Mouse (Mus musculus) brain, embryonic 18.5 days (tissue): ENCODE results near the gene Jazf1.

ENCODE experiments used
- DNase-seq: peaks from one replicate; pipeline ENCODE4 v3.0.0-alpha.2; 2012; ENCODE audit warnings: low read depth, low spot score

Jazf1 gene

DNA sequence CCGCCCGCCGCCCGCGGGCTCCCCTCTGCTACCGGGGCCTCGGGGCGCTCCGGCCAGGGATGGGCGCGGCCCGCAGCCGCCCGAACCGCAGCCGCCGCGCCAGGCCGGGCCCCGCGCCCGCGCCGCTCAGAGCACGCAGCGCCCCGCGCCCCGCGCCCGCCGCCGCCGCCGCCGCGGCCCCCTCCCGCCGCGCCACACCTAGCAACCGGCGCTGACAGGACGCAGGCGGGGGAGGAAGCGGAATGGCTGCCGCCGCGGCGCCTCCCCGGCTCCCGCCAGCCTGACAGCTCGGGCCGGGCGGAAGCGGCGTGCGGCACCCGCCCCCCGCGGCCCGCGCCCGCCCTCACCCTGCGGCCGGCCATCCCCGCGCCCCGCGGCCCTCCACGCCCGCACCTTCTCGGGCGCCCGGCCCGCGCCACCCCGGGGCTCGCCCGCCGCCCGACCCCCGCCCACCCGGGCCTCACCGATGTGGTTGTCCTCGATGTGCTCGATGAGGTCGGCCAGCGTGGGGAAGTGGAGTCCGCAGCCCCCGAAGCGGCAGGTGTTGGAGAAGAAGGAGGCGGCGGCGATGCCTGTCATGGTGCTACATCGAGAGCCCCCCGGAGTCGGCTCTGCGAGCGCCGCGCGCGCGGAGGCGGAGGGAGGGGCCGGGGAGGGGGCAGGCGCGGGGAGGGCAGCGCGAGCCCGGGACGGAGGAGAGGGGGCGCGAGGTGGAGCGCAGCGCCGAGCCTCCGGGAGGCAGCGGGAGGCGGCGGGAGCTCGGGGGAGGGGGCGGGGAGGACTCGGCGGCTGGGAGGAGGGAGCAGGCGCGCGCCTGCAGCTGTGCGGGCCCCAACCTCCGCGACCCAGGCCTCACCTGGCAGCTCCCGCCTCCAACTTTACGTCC is at the start of gene Jazf1:
Gene Jazf1 (minus strand): TSS at position 643 of the 886 bp plus-strand sequence.
- peak; percentile 16 for DNase-seq

DNA sequence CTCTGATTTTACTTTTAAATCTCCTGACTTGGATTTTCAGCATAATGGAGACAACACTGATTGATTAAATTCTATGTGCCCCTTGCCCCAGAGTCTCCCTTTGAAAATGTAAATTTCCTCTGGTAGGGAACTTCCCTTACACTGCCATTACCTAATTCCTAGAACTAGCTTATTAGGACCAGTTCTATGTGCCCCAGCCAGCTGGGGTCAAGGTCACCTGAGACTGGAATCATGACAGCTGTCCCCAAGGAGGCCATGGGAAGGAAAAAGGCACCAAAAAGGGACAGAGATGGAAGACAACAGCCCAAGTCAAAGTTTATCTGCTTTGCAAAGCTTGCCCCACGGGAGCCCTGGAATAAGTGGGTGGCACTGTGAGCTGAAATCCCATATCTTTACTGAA is 49.4 kb upstream of the Jazf1 start:
- no peak for DNase-seq

DNA sequence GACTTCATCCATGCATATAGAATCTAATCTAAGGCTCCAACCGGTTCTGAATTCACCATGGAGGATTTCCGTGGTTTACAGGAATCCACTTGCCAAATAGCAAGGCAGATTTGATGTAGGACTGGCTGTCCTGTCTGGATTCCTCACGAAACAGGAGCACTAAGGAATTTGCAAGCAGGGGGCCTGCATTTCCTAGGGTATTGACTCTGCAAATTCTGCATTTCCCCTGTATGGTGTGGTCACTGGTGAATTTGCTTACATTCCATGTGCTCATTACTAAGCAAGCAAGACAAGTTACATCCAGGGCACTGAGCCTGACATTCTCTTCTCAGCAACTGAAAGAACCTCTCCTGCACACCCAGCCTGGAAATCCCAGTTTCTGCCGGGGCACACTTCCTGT is 18.4 kb upstream of the Jazf1 start:
- DNase-seq = no peak

DNA sequence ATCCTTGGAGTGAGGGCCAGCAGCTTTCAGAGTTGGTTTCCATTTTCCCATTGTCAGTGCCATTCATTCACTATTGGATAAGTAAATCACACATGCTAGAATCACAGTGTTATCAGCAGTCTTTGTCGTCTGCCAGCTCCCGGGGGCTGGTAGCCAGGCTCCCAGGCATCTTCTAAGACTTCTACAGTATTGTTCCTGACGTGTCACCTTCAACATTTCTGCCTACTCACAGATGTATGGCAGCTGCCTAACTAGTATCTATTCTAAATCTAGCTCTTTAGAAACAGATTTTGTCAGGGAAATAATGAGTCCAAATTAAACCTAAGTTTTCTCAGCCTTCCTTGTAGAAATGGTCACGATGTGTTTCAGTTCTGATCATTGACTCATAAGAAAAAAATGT is 12.8 kb upstream of the Jazf1 start:
- DNase-seq = no peak

DNA sequence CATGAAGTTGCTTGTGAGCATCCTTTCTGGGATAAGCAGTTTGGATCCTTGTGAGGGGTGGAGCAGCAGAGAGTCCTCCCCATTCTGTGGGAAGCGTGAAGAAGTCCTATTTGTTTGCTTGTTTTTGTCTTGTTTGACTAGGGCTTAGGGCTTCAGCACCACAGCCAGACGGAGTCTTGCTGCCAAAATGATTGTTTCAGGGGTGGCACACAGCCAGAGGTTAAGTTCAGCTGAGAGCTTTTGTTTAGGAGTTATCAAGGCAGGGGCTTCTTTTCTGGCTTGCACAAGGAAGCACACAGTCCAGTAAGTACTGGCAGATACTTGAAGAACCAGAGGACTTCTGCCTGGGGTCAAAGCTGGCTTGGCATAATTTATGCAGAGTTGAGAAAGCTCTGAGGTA is 10.2 kb upstream of the Jazf1 start:
- no peak for DNase-seq

DNA sequence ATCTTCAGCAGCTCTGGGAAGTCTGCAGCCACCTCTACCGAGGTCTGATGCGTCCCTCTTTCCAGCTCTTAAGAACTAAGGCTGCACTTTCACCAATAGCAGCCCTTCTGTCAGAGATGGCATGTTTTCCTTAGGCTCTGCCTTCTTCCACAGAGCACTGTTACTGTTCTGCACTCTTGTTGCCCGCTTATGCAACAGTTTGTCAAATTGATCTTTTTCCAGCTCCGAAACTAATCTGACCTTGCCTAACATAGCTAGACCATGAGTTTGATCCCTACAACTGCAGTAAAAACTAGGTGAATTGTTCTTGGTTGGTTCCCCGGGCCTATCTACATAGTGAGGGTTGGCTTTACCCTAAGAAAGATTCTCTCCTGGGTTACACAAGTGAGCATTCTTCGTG is 3.3 kb upstream of the Jazf1 start:
- no peak for DNase-seq

GRCm38 (mm10) chr6:53069976-53070575 is 1.6 kb upstream of the Jazf1 start:
- DNase-seq = peak; percentile 6

DNA sequence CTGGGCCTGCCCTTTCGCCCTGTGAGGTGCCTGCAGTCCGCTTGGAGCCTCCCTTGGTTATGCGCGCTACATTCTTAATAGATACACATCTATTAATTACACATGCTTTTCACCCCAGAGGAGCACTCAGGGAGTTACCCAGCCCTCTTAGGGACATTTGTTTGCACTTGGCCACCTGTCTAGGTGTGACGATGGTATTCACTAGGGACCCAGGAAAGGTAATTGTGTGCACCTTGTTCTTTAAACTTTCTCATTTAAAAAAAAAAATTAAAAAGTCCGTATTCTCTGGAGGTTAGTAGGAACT is 396 bp upstream of the Jazf1 start:
- DNase-seq = peak; percentile 3

- DNase-seq = peak; percentile 6
These were observed 914 bp downstream of the Jazf1 start for GRCm38 (mm10) chr6:53067446-53067988.

GRCm38 (mm10) chr6:53066978-53067377 is 1.5 kb downstream of the Jazf1 start:
- no peak for DNase-seq

- DNase-seq = no peak
These were observed 4.4 kb downstream of the Jazf1 start for GRCm38 (mm10) chr6:53064070-53064469.

- DNase-seq = no peak
These were observed 13.5 kb downstream of the Jazf1 start for GRCm38 (mm10) chr6:53054909-53055308.

GRCm38 (mm10) chr6:53045501-53045900 is 22.9 kb downstream of the Jazf1 start:
- no peak for DNase-seq

DNA sequence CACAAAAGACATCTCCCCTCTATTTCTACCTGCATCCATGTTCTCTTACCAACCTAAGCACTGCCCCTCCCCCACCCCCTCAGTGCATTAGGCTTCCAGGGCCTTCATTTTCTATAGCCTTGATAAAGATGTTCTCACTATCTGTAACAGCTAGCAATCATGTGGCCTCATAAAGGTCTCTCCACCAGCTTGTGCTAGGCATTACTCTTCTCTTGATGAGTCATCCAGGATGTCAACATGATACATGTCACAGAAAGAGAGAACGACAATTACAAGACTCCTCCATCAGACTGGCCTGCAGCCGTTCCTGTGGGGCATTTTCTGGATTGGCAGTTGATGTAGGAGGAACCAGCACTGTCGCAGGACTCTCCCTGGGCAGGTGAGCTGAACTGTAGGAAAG is 30.3 kb downstream of the Jazf1 start:
- no peak for DNase-seq

- DNase-seq = no peak
These were observed 33.9 kb downstream of the Jazf1 start for GRCm38 (mm10) chr6:53034362-53035011.

GRCm38 (mm10) chr6:53032730-53033484 is 35.5 kb downstream of the Jazf1 start:
- DNase-seq = no peak

- no peak for DNase-seq
These were observed 46.4 kb downstream of the Jazf1 start for GRCm38 (mm10) chr6:53022069-53022468.

- DNase-seq = no peak
These were observed 47.4 kb downstream of the Jazf1 start for GRCm38 (mm10) chr6:53021081-53021480.

GRCm38 (mm10) chr6:53017357-53018205 is 50.9 kb downstream of the Jazf1 start:
- DNase-seq = no peak

GRCm38 (mm10) chr6:53014460-53015455 is 53.7 kb downstream of the Jazf1 start:
- peak; percentile 22 for DNase-seq
